Mouse (Mus musculus) intestine, embryonic 16.5 days (tissue): ENCODE data around the gene N4bp1. TPM values are rescaled to one million over a fixed set of nuclear protein-coding genes. Genes with fewer than 3 reads are reported as not detected.
A peak's percentile ranks its signal among the peaks of the same experiment; 100 is the strongest.

Source experiments
- ATAC-seq: fragments of 200-750 bp; cut with Nextera tagmentation; 2 replicates; pipeline ENCODE4 v1.8.0; 2017; ENCODE audit warnings: moderate TSS enrichment, moderate library complexity
- H3K27ac ChIP-seq: fragments of 300-500 bp; sonication (generic); 2 replicates; pipeline ENCODE4 v1.5.1; 2014; ENCODE audit warnings: mild to moderate bottlenecking, low read length
- H3K27me3 ChIP-seq: fragments of 300-500 bp; sonication (generic); replicated peaks from 2 replicates; pipeline ENCODE4 v1.6.1; 2014; ENCODE audit warnings: low read length, control low read depth, mixed read lengths; ENCODE audit not compliant: control insufficient read depth, insufficient read depth
- H3K36me3 ChIP-seq: fragments of 300-500 bp; sonication (generic); 2 replicates; pipeline ENCODE4 v1.6.1; 2014; ENCODE audit warnings: low read length, control low read depth; ENCODE audit not compliant: control insufficient read depth, insufficient read depth
- H3K4me1 ChIP-seq: fragments of 300-500 bp; sonication (generic); 2 replicates; pipeline ENCODE4 v1.6.1; 2014; ENCODE audit warnings: low read length, control low read depth, mixed read lengths; ENCODE audit not compliant: control insufficient read depth, insufficient read depth
- H3K4me2 ChIP-seq: fragments of 300-500 bp; sonication (generic); 2 replicates; pipeline ENCODE4 v1.6.1; 2014; ENCODE audit warnings: low read depth, low read length, control low read depth
- H3K4me3 ChIP-seq: fragments of 300-500 bp; sonication (generic); 2 replicates; pipeline ENCODE4 v1.5.1; 2014; ENCODE audit warnings: mild to moderate bottlenecking, low read length
- H3K9ac ChIP-seq: fragments of 300-500 bp; sonication (generic); 2 replicates; pipeline ENCODE4 v1.6.1; 2014; ENCODE audit warnings: low read depth, low read length
- H3K9me3 ChIP-seq: fragments of 300-500 bp; sonication (generic); 2 replicates; pipeline ENCODE4 v1.6.1; 2016; ENCODE audit warnings: low read length, control low read depth; ENCODE audit not compliant: control insufficient read depth
- WGBS: fragments of 180-500 bp; shearing (Covaris S2); extraction: QIAGEN DNeasy Blood & Tissue Kit; methylation state at CpG from one replicate; pipeline ENCODE4 v1.1.7; 2014; 5-methylcytosine and 5-hydroxymethylcytosine counted together
- polyA plus RNA-seq: library from polyadenylated mRNA; unstranded; fragments of >200 nt; fragmentation: Nextera tagmentation; extraction: Ambion mirVana; gene quantifications from 2 replicates; pipeline ENCODE4 v1.2.1, GENCODE M21; 2015

Gene N4bp1
- polyA plus RNA-seq, 1 experiment from 2014 or later = 4.9 TPM

GRCm38 (mm10) chr8:86920455-86920854 is 35.4 kb upstream of the N4bp1 start:
- Histone ChIP-seq H3K9ac (no peak overlapping the region), H3K4me2 (0 out of 2 replicates have a peak overlapping the region, but pooled peaks have one; percentile 0), H3K27ac (no peak overlapping the region), H3K36me3 (no peaks in the 10 kb centered on the region), H3K4me3 (no peak overlapping the region), H3K4me1 (peaks cover 19% of the 10 kb centered on the region), H3K9me3 (no peaks in the 10 kb centered on the region), H3K27me3 (peaks cover 2% of the 10 kb centered on the region; the same call in 1 of the 2 replicates)
- WGBS = 23% methylated on average over 7 of the region's 7 CpGs
- ATAC-seq = peak; percentile 58

DNA sequence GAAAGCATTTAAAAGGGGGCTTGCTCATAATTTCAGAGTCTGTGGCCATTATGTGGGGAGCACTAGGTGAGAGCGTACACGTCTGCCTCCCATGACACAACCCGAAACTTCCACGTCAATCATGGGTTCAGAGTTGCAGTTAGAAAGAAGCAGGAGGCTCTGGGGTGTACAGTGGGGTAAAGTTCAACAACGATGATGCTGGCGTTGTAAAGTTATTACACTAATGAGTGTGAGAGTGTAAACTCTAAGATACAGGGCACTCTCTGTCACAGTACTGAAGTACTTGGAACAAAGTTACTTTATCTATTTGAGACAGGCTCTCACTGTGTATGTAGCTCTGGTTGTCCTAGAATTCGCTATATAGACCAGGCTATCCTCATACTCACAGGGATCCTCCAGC is 35.0 kb upstream of the N4bp1 start:
- H3K36me3 ChIP-seq = no peaks in the 10 kb centered on the region
- peak; percentile 90 for ATAC-seq
- no peaks in the 10 kb centered on the region for H3K9me3 ChIP-seq
- no peak overlapping the region for H3K4me2 ChIP-seq
- H3K27ac ChIP-seq = no peak overlapping the region
- peaks cover 2% of the 10 kb centered on the region; the same call in 1 of the 2 replicates for H3K27me3 ChIP-seq
- WGBS = 62% methylated on average over 7 of the region's 7 CpGs
- H3K4me1 ChIP-seq = peaks cover 19% of the 10 kb centered on the region
- no peak overlapping the region for H3K4me3 ChIP-seq
- no peak overlapping the region for H3K9ac ChIP-seq

DNA sequence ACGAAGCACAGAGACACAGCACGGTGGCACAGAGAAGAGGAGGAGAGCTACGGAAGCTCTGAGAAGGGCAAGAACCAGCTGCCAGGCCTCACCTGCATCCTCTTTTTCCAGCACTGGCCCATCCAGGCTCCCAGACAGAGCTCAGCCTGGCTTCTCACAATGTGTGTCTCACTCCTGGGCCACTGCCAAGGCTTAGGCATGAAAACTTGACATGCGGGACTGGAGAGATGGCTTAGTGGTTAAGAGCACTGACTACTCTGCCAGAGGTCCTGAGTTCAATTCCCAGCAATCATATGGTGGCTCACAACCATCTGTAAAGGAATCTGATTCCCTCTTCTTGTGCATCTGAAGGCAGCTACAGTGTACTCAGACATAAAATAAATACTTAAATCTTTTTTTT is 34.2 kb upstream of the N4bp1 start:
- peaks cover 2% of the 10 kb centered on the region; the same call in 1 of the 2 replicates for H3K27me3 ChIP-seq
- no peak for ATAC-seq
- 69% methylated on average over 4 of the region's 4 CpGs for WGBS
- H3K4me1 ChIP-seq = peaks cover 19% of the 10 kb centered on the region
- no peak overlapping the region for H3K4me2 ChIP-seq
- H3K36me3 ChIP-seq = no peaks in the 10 kb centered on the region
- no peak overlapping the region for H3K9ac ChIP-seq
- no peaks in the 10 kb centered on the region for H3K9me3 ChIP-seq
- H3K27ac ChIP-seq = no peak overlapping the region
- H3K4me3 ChIP-seq = no peak overlapping the region

DNA sequence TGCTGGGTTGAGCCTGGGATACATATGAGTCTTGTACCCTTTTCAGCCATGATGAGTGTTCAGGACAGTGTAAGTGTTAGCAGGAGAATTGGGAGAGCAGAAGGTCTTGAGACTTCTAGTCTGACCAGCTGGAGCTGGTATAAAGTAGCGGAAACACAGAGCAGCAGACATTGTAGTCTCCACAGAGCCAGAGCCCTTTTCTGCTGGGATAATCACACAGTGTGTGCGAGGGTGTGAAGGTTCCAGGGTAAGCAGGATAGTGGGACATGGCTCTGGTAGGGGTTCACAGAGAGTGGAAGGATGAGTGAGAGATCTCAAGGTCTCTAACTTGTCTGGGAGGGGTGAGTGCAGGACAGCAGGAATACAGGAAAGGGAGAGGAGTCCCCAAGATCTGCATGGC is 33.0 kb upstream of the N4bp1 start:
- H3K9ac ChIP-seq = no peak overlapping the region
- H3K4me3 ChIP-seq = no peak overlapping the region
- ATAC-seq = no peak
- no peaks in the 10 kb centered on the region; the same call in 1 of the 2 replicates for H3K27me3 ChIP-seq
- no peak overlapping the region for H3K4me2 ChIP-seq
- H3K9me3 ChIP-seq = no peaks in the 10 kb centered on the region
- peaks cover 19% of the 10 kb centered on the region for H3K4me1 ChIP-seq
- H3K36me3 ChIP-seq = no peaks in the 10 kb centered on the region
- H3K27ac ChIP-seq = no peak overlapping the region
- 93% methylated on average over 2 of the region's 2 CpGs for WGBS

DNA sequence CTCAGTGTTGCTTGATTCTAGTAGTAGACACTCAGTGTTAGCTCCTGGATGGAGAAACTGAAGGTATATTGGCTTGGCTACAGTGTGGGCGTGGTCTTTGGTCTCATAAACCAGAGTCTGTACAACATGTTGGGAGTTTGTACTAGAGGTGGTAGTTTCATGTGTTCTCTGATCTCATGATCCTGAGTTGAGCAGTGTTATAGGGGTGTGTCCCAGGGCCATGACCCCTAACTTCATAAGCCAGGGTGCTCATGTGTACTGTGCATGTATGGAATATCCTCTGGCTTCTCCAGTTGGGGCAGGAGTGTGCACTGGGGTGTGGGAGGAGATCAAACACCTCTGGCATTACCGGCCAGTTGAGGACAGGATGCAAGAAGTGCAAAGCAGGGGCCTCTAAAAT is 32.6 kb upstream of the N4bp1 start:
- Histone ChIP-seq H3K27me3 (no peaks in the 10 kb centered on the region; the same call in 1 of the 2 replicates), H3K4me1 (peaks cover 19% of the 10 kb centered on the region), H3K4me3 (no peak overlapping the region), H3K9ac (no peak overlapping the region), H3K4me2 (no peak overlapping the region), H3K36me3 (no peaks in the 10 kb centered on the region), H3K27ac (no peak overlapping the region), H3K9me3 (no peaks in the 10 kb centered on the region)
- WGBS = 87% methylated on average over 2 of the region's 2 CpGs
- peak; percentile 38 for ATAC-seq

DNA sequence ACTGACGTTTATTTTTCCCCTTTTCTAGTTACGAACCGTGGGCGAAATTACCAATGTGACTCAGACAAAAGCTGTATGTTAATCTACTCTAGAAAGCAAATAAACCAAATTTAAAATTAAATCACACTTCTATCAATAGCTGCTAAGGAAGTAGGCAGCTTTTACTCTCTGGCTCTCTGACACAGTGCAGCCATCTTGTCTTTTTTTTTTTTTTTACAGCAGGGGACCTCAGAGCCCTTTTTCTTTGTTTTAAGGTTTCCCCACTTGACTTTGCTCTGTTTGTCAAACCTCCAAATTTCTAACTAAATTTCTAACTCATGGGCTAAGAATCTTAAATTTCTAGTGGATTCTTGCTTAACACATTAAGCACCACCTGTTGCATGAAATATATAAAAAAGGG is 31.3 kb upstream of the N4bp1 start:
- H3K27ac ChIP-seq = no peak overlapping the region
- H3K9ac ChIP-seq = no peak overlapping the region
- H3K4me2 ChIP-seq = no peak overlapping the region
- H3K27me3 ChIP-seq = no peaks in the 10 kb centered on the region
- H3K4me3 ChIP-seq = no peak overlapping the region
- ATAC-seq = no peak
- 86% methylated on average over 4 of the region's 4 CpGs for WGBS
- H3K9me3 ChIP-seq = no peaks in the 10 kb centered on the region
- H3K4me1 ChIP-seq = peaks cover 13% of the 10 kb centered on the region
- H3K36me3 ChIP-seq = no peaks in the 10 kb centered on the region

GRCm38 (mm10) chr8:86911136-86911535 is 26.1 kb upstream of the N4bp1 start:
- Histone ChIP-seq H3K36me3 (no peaks in the 10 kb centered on the region), H3K27me3 (no peaks in the 10 kb centered on the region), H3K4me3 (no peak overlapping the region), H3K9ac (no peak overlapping the region), H3K4me1 (no peaks in the 10 kb centered on the region), H3K4me2 (no peak overlapping the region), H3K9me3 (no peaks in the 10 kb centered on the region), H3K27ac (no peak overlapping the region)
- ATAC-seq = no peak
- WGBS = 85% methylated on average over 8 of the region's 8 CpGs

- H3K27ac ChIP-seq = no peak overlapping the region
- no peaks in the 10 kb centered on the region for H3K9me3 ChIP-seq
- H3K36me3 ChIP-seq = no peaks in the 10 kb centered on the region
- no peak overlapping the region for H3K9ac ChIP-seq
- no peak for ATAC-seq
- H3K4me1 ChIP-seq = no peaks in the 10 kb centered on the region
- WGBS = 86% methylated on average over 7 of the region's 7 CpGs
- H3K4me3 ChIP-seq = no peak overlapping the region
- H3K27me3 ChIP-seq = no peaks in the 10 kb centered on the region
- H3K4me2 ChIP-seq = no peak overlapping the region
Measured at GRCm38 (mm10) chr8:86910250-86910649, 25.2 kb upstream of the N4bp1 start.

GRCm38 (mm10) chr8:86908536-86908935 is 23.5 kb upstream of the N4bp1 start:
- H3K27ac ChIP-seq = no peak overlapping the region
- no peak overlapping the region for H3K4me3 ChIP-seq
- H3K36me3 ChIP-seq = no peaks in the 10 kb centered on the region
- no peak overlapping the region for H3K4me2 ChIP-seq
- no peak overlapping the region for H3K9ac ChIP-seq
- no peaks in the 10 kb centered on the region for H3K27me3 ChIP-seq
- H3K4me1 ChIP-seq = no peaks in the 10 kb centered on the region
- no peak for ATAC-seq
- no peaks in the 10 kb centered on the region for H3K9me3 ChIP-seq
- WGBS = 15% methylated on average over 6 of the region's 6 CpGs

GRCm38 (mm10) chr8:86904911-86905310 is 19.9 kb upstream of the N4bp1 start:
- Histone ChIP-seq H3K27ac (no peak overlapping the region), H3K4me2 (no peak overlapping the region), H3K4me1 (0 out of 2 replicates have a peak, but pooled peaks cover 2% of the 10 kb centered on the region), H3K9me3 (no peaks in the 10 kb centered on the region), H3K27me3 (no peaks in the 10 kb centered on the region), H3K36me3 (no peaks in the 10 kb centered on the region), H3K4me3 (no peak overlapping the region), H3K9ac (no peak overlapping the region)
- WGBS = 79% methylated on average over 10 of the region's 10 CpGs
- ATAC-seq = no peak
